Mouse (Mus musculus): ENCODE data around the gene Cnot1.

DNA sequence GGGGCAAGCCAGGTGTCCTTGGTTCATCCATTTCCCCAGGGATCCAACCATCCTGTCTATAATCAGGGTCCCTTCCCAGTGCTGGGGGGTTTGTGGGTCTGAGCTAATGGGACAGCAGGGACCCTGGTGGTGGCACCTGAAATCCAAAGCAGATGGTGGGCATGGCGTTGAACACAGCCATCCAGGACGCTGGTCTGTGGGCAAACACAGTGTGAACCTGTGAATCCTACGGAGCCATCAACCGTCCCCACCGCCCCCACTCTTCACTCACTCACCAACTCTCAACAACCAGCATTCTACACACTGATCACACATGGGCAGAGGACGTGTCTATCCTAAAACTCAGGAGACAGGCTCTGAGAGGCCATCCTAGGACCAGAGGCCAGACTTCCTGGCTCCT lies 36.7 kb upstream of the Cnot1 start:
- no peak for TF ChIP-seq CTCF (IDR thresholded peaks at IDR 0.05; ENCODE audit: low read depth, low read length)
- no peak for TF ChIP-seq POLR2A (IDR thresholded peaks at IDR 0.05; ENCODE audit: extremely low read depth, insufficient read depth, low read length)
